Mouse (Mus musculus) limb, embryonic 14.5 days (tissue): Measurements from ENCODE around the gene Ppp1r1a. TPM values are rescaled to one million over a fixed set of nuclear protein-coding genes. Genes with fewer than 3 reads are reported as not detected.

Source experiments
- ATAC-seq: fragments of 200-750 bp; cut with Nextera tagmentation; 2 replicates; pipeline ENCODE4 v1.8.0; 2017; ENCODE audit warnings: low read depth, moderate number of reproducible peaks, moderate TSS enrichment; ENCODE audit not compliant: low FRiP score
- DNase-seq: peaks from one replicate; pipeline ENCODE4 v3.0.0-alpha.2; 2015; ENCODE audit warnings: low spot score
- H3K27ac ChIP-seq: fragments of 300-500 bp; sonication (generic); replicated peaks from 2 replicates; pipeline ENCODE4 v1.5.1; 2014; ENCODE audit warnings: low read depth, mild to moderate bottlenecking, low read length, moderate library complexity, mixed read lengths
- H3K27me3 ChIP-seq: fragments of 300-500 bp; sonication (generic); 2 replicates; pipeline ENCODE4 v1.6.1; 2014; ENCODE audit warnings: low read length, mixed read lengths; ENCODE audit not compliant: control insufficient read depth, insufficient read depth
- H3K36me3 ChIP-seq: fragments of 300-500 bp; sonication (generic); 2 replicates; pipeline ENCODE4 v1.6.1; 2014; ENCODE audit warnings: mild to moderate bottlenecking, low read length, moderate library complexity, mixed read lengths; ENCODE audit not compliant: control insufficient read depth, insufficient read depth
- H3K4me1 ChIP-seq: fragments of 300-500 bp; sonication (generic); 2 replicates; pipeline ENCODE4 v1.6.1; 2014; ENCODE audit warnings: antibody characterized with exemption, low read length, mixed read lengths; ENCODE audit not compliant: control insufficient read depth, insufficient read depth
- H3K4me2 ChIP-seq: fragments of 300-500 bp; sonication (generic); replicated peaks from 2 replicates; pipeline ENCODE4 v1.6.1; 2014; ENCODE audit warnings: low read depth, mild to moderate bottlenecking, low read length, moderate library complexity; ENCODE audit not compliant: severe bottlenecking
- H3K4me3 ChIP-seq: fragments of 300-500 bp; sonication (generic); replicated peaks from 2 replicates; pipeline ENCODE4 v1.5.1; 2014; ENCODE audit warnings: low read length
- H3K9ac ChIP-seq: fragments of 300-500 bp; sonication (generic); 2 replicates; pipeline ENCODE4 v1.6.1; 2014; ENCODE audit warnings: mild to moderate bottlenecking, low read depth, low read length, moderate library complexity; ENCODE audit not compliant: severe bottlenecking
- H3K9me3 ChIP-seq: fragments of 300-500 bp; sonication (generic); 2 replicates; pipeline ENCODE4 v1.6.1; 2016; ENCODE audit warnings: low read length; ENCODE audit not compliant: control insufficient read depth
- POLR2A ChIP-seq: fragments of 200-500 bp; IDR thresholded peaks from 2 replicates; pipeline ENCODE4 v1.8.0; 2012; ENCODE audit warnings: inconsistent platforms, mild to moderate bottlenecking, moderate library complexity, borderline replicate concordance; ENCODE audit not compliant: insufficient read depth, insufficient read length; ENCODE audit errors: extremely low read depth
- WGBS: fragments of 180-500 bp; shearing (Covaris S2); extraction: QIAGEN DNeasy Blood & Tissue Kit; methylation state at CpG from one replicate; pipeline ENCODE4 v1.1.7; 2014; 5-methylcytosine and 5-hydroxymethylcytosine counted together
- polyA plus RNA-seq, 2 experiments: library from polyadenylated mRNA; depleted of rRNA in 1 of 2; stranded (reverse) in 1 of 2; unstranded in 1 of 2; fragments of >200 nt; fragmentation: Nextera tagmentation in 1 of 2; extraction: Ambion mirVana in 1 of 2; gene quantifications; 2 replicates each; pipeline versions ENCODE4 v1.2.1 to v1.2.3; 2012 to 2014

Ppp1r1a gene
- polyA plus RNA-seq, 2 experiments, result 6.3 to 9.6 TPM

- no peak for TF ChIP-seq POLR2A
- Histone ChIP-seq H3K4me3 (no peak overlapping the region), H3K9ac (no peak overlapping the region), H3K27me3 (no peaks in the 10 kb centered on the region), H3K4me2 (no peak overlapping the region), H3K9me3 (no peaks in the 10 kb centered on the region), H3K4me1 (peaks cover 12% of the 10 kb centered on the region), H3K27ac (no peak overlapping the region), H3K36me3 (no peaks in the 10 kb centered on the region)
- 56% methylated on average over 3 of the region's 3 CpGs for WGBS
- DNase-seq, result no peak
- no peak for ATAC-seq
Measured at GRCm38 (mm10) chr15:103523156-103523555, 14.6 kb downstream of the Ppp1r1a start.

- Histone ChIP-seq H3K4me1 (peaks cover 12% of the 10 kb centered on the region), H3K9ac (no peak overlapping the region), H3K27ac (no peak overlapping the region), H3K4me2 (no peak overlapping the region), H3K36me3 (no peaks in the 10 kb centered on the region), H3K9me3 (no peaks in the 10 kb centered on the region), H3K4me3 (no peak overlapping the region), H3K27me3 (no peaks in the 10 kb centered on the region)
- ATAC-seq (no peak), DNase-seq (no peak)
- 64% methylated on average over 3 of the region's 3 CpGs for WGBS
- TF ChIP-seq POLR2A, result no peak
Measured at GRCm38 (mm10) chr15:103522458-103523099, 15.2 kb downstream of the Ppp1r1a start.

GRCm38 (mm10) chr15:103519386-103520378, 18.1 kb downstream of the Ppp1r1a start:
- no peak overlapping the region for H3K27ac ChIP-seq
- H3K4me2 ChIP-seq, result no peak overlapping the region
- peaks cover 12% of the 10 kb centered on the region for H3K4me1 ChIP-seq
- H3K27me3 ChIP-seq, result no peaks in the 10 kb centered on the region
- H3K36me3 ChIP-seq, result no peaks in the 10 kb centered on the region
- no peak overlapping the region for H3K9ac ChIP-seq
- no peak for DNase-seq
- 42% methylated on average over 4 of the region's 4 CpGs for WGBS
- no peak for ATAC-seq
- TF ChIP-seq POLR2A, result no peak
- no peak overlapping the region for H3K4me3 ChIP-seq
- H3K9me3 ChIP-seq, result no peaks in the 10 kb centered on the region

GRCm38 (mm10) chr15:103518600-103519385, 19.0 kb downstream of the Ppp1r1a start:
- Histone ChIP-seq H3K27me3 (no peaks in the 10 kb centered on the region), H3K4me1 (peaks cover 18% of the 10 kb centered on the region), H3K4me2 (no peak overlapping the region), H3K27ac (no peak overlapping the region), H3K36me3 (no peaks in the 10 kb centered on the region), H3K9ac (no peak overlapping the region), H3K4me3 (no peak overlapping the region), H3K9me3 (no peaks in the 10 kb centered on the region)
- ATAC-seq (no peak; the same call in 1 of the 2 replicates), DNase-seq (no peak)
- TF ChIP-seq POLR2A, result no peak
- WGBS, result 15% methylated on average over 5 of the region's 5 CpGs

GRCm38 (mm10) chr15:103514914-103515313, 22.9 kb downstream of the Ppp1r1a start:
- DNase-seq (no peak), ATAC-seq (no peak)
- no peak overlapping the region for H3K27ac ChIP-seq
- H3K4me3 ChIP-seq, result no peak overlapping the region
- peaks cover 23% of the 10 kb centered on the region for H3K4me1 ChIP-seq
- no peak for TF ChIP-seq POLR2A
- no peak overlapping the region; the same call in 1 of the 2 replicates for H3K4me2 ChIP-seq
- H3K9me3 ChIP-seq, result no peaks in the 10 kb centered on the region
- WGBS, result 38% methylated on average over 3 of the region's 3 CpGs
- H3K27me3 ChIP-seq, result no peaks in the 10 kb centered on the region
- peak overlapping the region; percentile 1; the same call in 1 of the 2 replicates for H3K9ac ChIP-seq
- no peaks in the 10 kb centered on the region for H3K36me3 ChIP-seq
